1 mouse cellular context compared by ENCODE assay signal in the genomic region with DNA sequence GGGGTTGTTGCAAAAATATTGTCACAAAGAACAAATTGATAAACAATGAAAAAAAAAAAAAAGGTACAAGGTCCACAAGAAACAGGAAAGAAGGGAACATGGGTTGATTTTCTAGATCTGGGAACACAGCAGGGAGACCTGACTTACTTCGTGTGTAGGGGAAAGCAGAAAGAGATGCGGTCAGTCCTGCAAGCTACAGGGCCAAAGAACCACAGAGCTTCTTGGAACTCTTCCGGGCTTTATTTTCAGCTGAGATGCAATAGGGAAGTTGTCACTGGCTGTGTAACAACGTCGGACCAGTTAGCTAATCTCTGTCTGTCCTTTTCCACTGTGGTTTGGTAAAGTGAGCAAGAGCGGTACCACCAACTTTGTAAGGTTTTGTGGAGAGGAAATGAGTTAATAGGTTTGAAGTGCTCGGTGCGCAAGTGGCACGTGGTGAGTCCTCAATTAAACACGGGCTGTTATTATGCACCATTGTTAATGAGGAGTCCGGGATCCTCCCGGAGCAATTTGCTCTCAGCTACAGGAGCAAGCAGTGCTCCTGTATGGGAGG.
TF ChIP-seq lines count a peak whose summit lies in the region.

No protein-coding gene starts in this region.

TF ChIP-seq in MEL, 35 proteins besides CTCF, POLR2A, EP300 and RAD21 (continued from another document):
- TF ChIP-seq E2F4 (IDR thresholded peaks at IDR 0.05; ENCODE audit: borderline replicate concordance, low read depth, low read length) (no peak), MEF2A (IDR thresholded peaks at IDR 0.05; ENCODE audit: extremely low read depth, insufficient replicate concordance, low read depth, low read length, poor library complexity, severe bottlenecking) (no peak), TAL1 (IDR thresholded peaks at IDR 0.05; ENCODE audit: low read length) (no peak; the same call in 1 of the 2 replicates), ETS1 (IDR thresholded peaks at IDR 0.05; ENCODE audit: low read depth, low read length) (peak; percentile 93), TCF12 (IDR thresholded peaks at IDR 0.05; ENCODE audit: low read depth, low read length) (peak; percentile 62), ELF1 (IDR thresholded peaks at IDR 0.05; ENCODE audit: low read depth, low read length) (peak; percentile 77), RCOR1 (IDR thresholded peaks at IDR 0.05; ENCODE audit: low read depth, low read length) (peak; percentile 68; the same call in 1 of the 2 replicates), CHD1 (IDR thresholded peaks at IDR 0.05; ENCODE audit: low read depth, low read length) (0 out of 2 replicates have a peak, but pooled peaks have one; percentile 61), MYB (IDR thresholded peaks at IDR 0.05; ENCODE audit: low read depth, low read length) (no peak), NELFE (IDR thresholded peaks at IDR 0.05; ENCODE audit: low read depth, low read length) (peak; percentile 59), POLR2AphosphoS2 (IDR thresholded peaks at IDR 0.05; ENCODE audit: low read length) (peak; percentile 47; the same call in 1 of the 2 replicates), MXI1 (IDR thresholded peaks at IDR 0.05; ENCODE audit: low read depth, low read length) (peak; percentile 90), MAX (IDR thresholded peaks at IDR 0.05; ENCODE audit: low read length) (peak; percentile 98), USF2 (IDR thresholded peaks at IDR 0.05; ENCODE audit: borderline replicate concordance in 1 of 2, insufficient read depth in 1 of 2, low read depth in 1 of 2, low read length in 2 of 2) (no peak), SMC3 (IDR thresholded peaks at IDR 0.05; ENCODE audit: low read depth, low read length) (no peak), HCFC1 (IDR thresholded peaks at IDR 0.05; ENCODE audit: low read depth, low read length) (peak; percentile 69; the same call in 1 of the 2 replicates), BHLHE40 (IDR thresholded peaks at IDR 0.05; ENCODE audit: borderline replicate concordance, low read depth, low read length) (peak; percentile 70; the same call in 1 of the 2 replicates), CHD2 (IDR thresholded peaks at IDR 0.05; ENCODE audit: low read length) (no peak), MYC (IDR thresholded peaks at IDR 0.05; ENCODE audit: low read depth, low read length) (peak; percentile 97), TBP (IDR thresholded peaks at IDR 0.05; ENCODE audit: low read depth, low read length) (peak; percentile 83), NRF1 (IDR thresholded peaks at IDR 0.05; ENCODE audit: insufficient read depth, low read depth, low read length, poor library complexity, severe bottlenecking) (0 out of 2 replicates have a peak, but pooled peaks have one; percentile 15), ZNF384 (IDR thresholded peaks at IDR 0.05; ENCODE audit: low read depth, low read length) (peak; percentile 52; the same call in 1 of the 2 replicates), KAT2A (conservative IDR thresholded peaks at IDR 0.05; ENCODE audit: low read depth, low read length) (no peak; the same call in 1 of the 2 replicates), GATA1 (IDR thresholded peaks at IDR 0.05; ENCODE audit: low read depth, low read length) (no peak; the same call in 1 of the 2 replicates), ZMIZ1 (IDR thresholded peaks at IDR 0.05; ENCODE audit: low read depth, low read length) (peak; percentile 62; the same call in 1 of the 2 replicates), SIN3A (IDR thresholded peaks at IDR 0.05; ENCODE audit: low read length) (peak; percentile 88), JUND (IDR thresholded peaks at IDR 0.05; ENCODE audit: low read depth, low read length) (no peak), ZKSCAN1 (IDR thresholded peaks at IDR 0.05; ENCODE audit: low read depth, low read length) (no peak), GABPA (IDR thresholded peaks at IDR 0.05; ENCODE audit: low read depth, low read length) (no peak), USF1 (IDR thresholded peaks at IDR 0.05; ENCODE audit: low read depth, low read length) (peak; percentile 72), POLR2AphosphoS5 (IDR thresholded peaks at IDR 0.05; ENCODE audit: borderline replicate concordance, low read depth, low read length) (no peak)
